ENCODE assay signal across 11 mouse cellular contexts in the genomic region with DNA sequence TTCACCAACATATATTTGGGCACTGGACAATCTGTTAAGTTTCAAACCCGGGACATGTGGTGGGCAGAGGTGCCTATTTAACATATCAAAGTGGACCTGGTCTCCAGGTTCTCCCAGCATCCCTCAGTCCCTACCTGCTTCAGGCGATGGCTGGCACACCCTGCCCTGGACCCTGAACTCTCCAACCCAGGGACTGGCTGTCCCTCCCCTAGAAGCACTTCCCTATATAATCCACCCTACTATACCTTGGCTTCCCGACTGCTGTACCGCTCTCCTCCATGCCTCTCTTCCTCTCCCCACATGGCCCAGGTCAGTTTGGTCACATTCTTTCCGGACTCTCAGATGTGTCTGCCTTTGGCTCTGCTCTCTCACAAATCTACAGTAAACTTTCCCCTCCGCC.
"Had no signal": no experiment of that assay in that cellular context is flagged by ENCODE, and none has a peak within 500 bp of the region (broad histone marks: within the 10 kb centered on the region; RNA-seq: fewer than 3 reads in every experiment).

No protein-coding gene starts in this region.

- H3K9me3 ChIP-seq: limb, embryonic 13.5 days; midbrain, embryonic 15.5 days; neural tube, embryonic 12.5 days; stomach, embryonic 15.5 days had no signal

- DNase-seq: kidney, adult 8-10 months; kidney, postnatal 36 days; lung, adult 18-20 months; retina, postnatal 1 day; right cerebral cortex, postnatal 4 days had no signal

- H3K4me3 ChIP-seq: limb, embryonic 13.5 days; midbrain, embryonic 15.5 days; neural tube, embryonic 12.5 days; stomach, embryonic 15.5 days had no signal

- H3K27ac ChIP-seq: kidney, postnatal 0 days; limb, embryonic 13.5 days; liver, embryonic 14.5 days; midbrain, embryonic 15.5 days; neural tube, embryonic 12.5 days had no signal

- ATAC-seq: midbrain, embryonic 15.5 days had no signal

- H3K4me1 ChIP-seq: limb, embryonic 13.5 days; midbrain, embryonic 15.5 days; stomach, embryonic 15.5 days had no signal

- H3K36me3 ChIP-seq: limb, embryonic 13.5 days; midbrain, embryonic 15.5 days; neural tube, embryonic 12.5 days; stomach, embryonic 15.5 days had no signal

- H3K4me2 ChIP-seq: limb, embryonic 13.5 days; midbrain, embryonic 15.5 days; neural tube, embryonic 12.5 days; stomach, embryonic 15.5 days had no signal

- H3K9ac ChIP-seq: limb, embryonic 13.5 days; liver, embryonic 14.5 days; midbrain, embryonic 15.5 days; neural tube, embryonic 12.5 days; stomach, embryonic 15.5 days had no signal

- H3K27me3 ChIP-seq: limb, embryonic 13.5 days; midbrain, embryonic 15.5 days; neural tube, embryonic 12.5 days; stomach, embryonic 15.5 days had no signal
